Mouse (Mus musculus) MEL (cell line): ENCODE results near the gene Dach2. TPM values are rescaled to one million over a fixed set of nuclear protein-coding genes. Genes with fewer than 3 reads are reported as not detected.

Experiments used
- DNase-seq: peaks from one replicate; pipeline ENCODE4 v3.0.0; 2011; ENCODE audit warnings: low read depth, low spot score
- H3K27ac ChIP-seq: 2 replicates; pipeline ENCODE4 v1.5.1; 2012; ENCODE audit warnings: low read depth, mild to moderate bottlenecking, control low read depth, low read length, moderate library complexity; ENCODE audit not compliant: control insufficient read depth
- H3K27me3 ChIP-seq, 2 experiments: fragments of 150-350 bp in 1 of 2; sonication (generic) in 1 of 2; 2 replicates each; pipeline ENCODE4 v1.6.1; 2012; ENCODE audit warnings: low read length in 2 of 2, mild to moderate bottlenecking in 2 of 2, improper control_type of control experiment in 1 of 2, moderate library complexity in 1 of 2; ENCODE audit not compliant: insufficient read depth in 2 of 2, control insufficient read depth in 1 of 2
- H3K36me3 ChIP-seq, 2 experiments: 2 replicates each; pipeline ENCODE4 v1.6.1; 2012 to 2014; ENCODE audit warnings: low read length in 2 of 2, improper control_type of control experiment in 1 of 2, inconsistent platforms in 1 of 2, mild to moderate bottlenecking in 1 of 2; ENCODE audit not compliant: insufficient read depth in 2 of 2, control insufficient read depth in 1 of 2
- H3K4me1 ChIP-seq, 2 experiments: fragments of 150-350 bp in 1 of 2; sonication (generic) in 1 of 2; 2 replicates each; pipeline ENCODE4 v1.6.1; 2012; ENCODE audit warnings: low read length in 2 of 2, improper control_type of control experiment in 1 of 2, mild to moderate bottlenecking in 1 of 2; ENCODE audit not compliant: insufficient read depth in 2 of 2, control insufficient read depth in 1 of 2
- H3K4me3 ChIP-seq, 2 experiments: fragments of 150-350 bp in 1 of 2; sonication (generic) in 1 of 2; 2 replicates each; pipeline ENCODE4 v1.5.1; 2012; ENCODE audit warnings: low read depth in 2 of 2, low read length in 2 of 2, mild to moderate bottlenecking in 2 of 2, moderate library complexity in 2 of 2, control low read depth in 1 of 2, improper control_type of control experiment in 1 of 2; ENCODE audit not compliant: control insufficient read depth in 1 of 2, insufficient read depth in 1 of 2
- H3K79me2 ChIP-seq: 2 replicates; pipeline ENCODE4 v1.6.1; 2012; ENCODE audit warnings: mild to moderate bottlenecking, low read length, moderate library complexity; ENCODE audit not compliant: control insufficient read depth, poor library complexity, insufficient read depth
- H3K9ac ChIP-seq: 2 replicates; pipeline ENCODE4 v1.6.1; 2012; ENCODE audit warnings: low read depth, mild to moderate bottlenecking, control low read depth, low read length, moderate library complexity; ENCODE audit not compliant: control insufficient read depth, poor library complexity, severe bottlenecking
- H3K9me3 ChIP-seq: fragments of 150-350 bp; sonication (generic); replicated peaks from 2 replicates; pipeline ENCODE4 v1.6.1; 2012; ENCODE audit warnings: mild to moderate bottlenecking, low read length, improper control_type of control experiment, moderate library complexity; ENCODE audit not compliant: insufficient read depth
- CHD1 ChIP-seq: IDR thresholded peaks from 2 replicates; pipeline ENCODE4 v1.6.1; 2012; ENCODE audit warnings: low read depth, mild to moderate bottlenecking, inconsistent platforms, low read length, improper control_type of control experiment
- ELF1 ChIP-seq: IDR thresholded peaks from 2 replicates; pipeline ENCODE4 v1.6.1; 2014; ENCODE audit warnings: low read depth, mild to moderate bottlenecking, inconsistent platforms, low read length, improper control_type of control experiment, moderate library complexity
- EP300 ChIP-seq, 2 experiments: IDR thresholded peaks; 2 replicates each; pipeline ENCODE4 v1.6.1; 2011; ENCODE audit warnings: improper control_type of control experiment in 2 of 2, low read length in 2 of 2, low read depth in 1 of 2, mild to moderate bottlenecking in 1 of 2
- GABPA ChIP-seq: IDR thresholded peaks from 2 replicates; pipeline ENCODE4 v1.6.1; 2012; ENCODE audit warnings: low read depth, mild to moderate bottlenecking, inconsistent platforms, low read length, improper control_type of control experiment, moderate library complexity
- GATA1 ChIP-seq: IDR thresholded peaks from 2 replicates; pipeline ENCODE4 v1.6.1; 2011; ENCODE audit warnings: low read depth, low read length, improper control_type of control experiment
- HCFC1 ChIP-seq: IDR thresholded peaks from 2 replicates; pipeline ENCODE4 v1.6.1; 2012; ENCODE audit warnings: low read depth, mild to moderate bottlenecking, inconsistent platforms, low read length, improper control_type of control experiment, moderate library complexity
- MAFK ChIP-seq: IDR thresholded peaks from 2 replicates; pipeline ENCODE4 v1.6.1; 2011; ENCODE audit warnings: low read depth, mild to moderate bottlenecking, low read length, improper control_type of control experiment, borderline replicate concordance
- MXI1 ChIP-seq: IDR thresholded peaks from 2 replicates; pipeline ENCODE4 v1.6.1; 2011; ENCODE audit warnings: mild to moderate bottlenecking, low read depth, low read length, improper control_type of control experiment
- MYC ChIP-seq: IDR thresholded peaks from 2 replicates; pipeline ENCODE4 v1.6.1; 2011; ENCODE audit warnings: low read depth, mild to moderate bottlenecking, low read length, improper control_type of control experiment, moderate library complexity
- NELFE ChIP-seq: IDR thresholded peaks from 2 replicates; pipeline ENCODE4 v1.6.1; 2011; ENCODE audit warnings: low read depth, low read length, improper control_type of control experiment
- NRF1 ChIP-seq: IDR thresholded peaks from 2 replicates; pipeline ENCODE4 v1.6.1; 2014; ENCODE audit warnings: low read depth, mild to moderate bottlenecking, inconsistent platforms, low read length, improper control_type of control experiment, moderate library complexity; ENCODE audit not compliant: poor library complexity, insufficient read depth, severe bottlenecking
- POLR2A ChIP-seq, 2 experiments: IDR thresholded peaks; 2 replicates each; pipeline ENCODE4 v1.6.1; 2011 to 2012; ENCODE audit warnings: low read length in 2 of 2, mild to moderate bottlenecking in 2 of 2, control low read depth in 1 of 2, improper control_type of control experiment in 1 of 2, low read depth in 1 of 2, moderate library complexity in 1 of 2; ENCODE audit not compliant: control insufficient read depth in 1 of 2, insufficient read depth in 1 of 2, poor library complexity in 1 of 2
- RAD21 ChIP-seq: IDR thresholded peaks from 2 replicates; pipeline ENCODE4 v1.6.1; 2011; ENCODE audit warnings: mild to moderate bottlenecking, low read depth, low read length, improper control_type of control experiment
- SIN3A ChIP-seq: IDR thresholded peaks from 2 replicates; pipeline ENCODE4 v1.6.1; 2012; ENCODE audit warnings: low read length, improper control_type of control experiment, inconsistent platforms
- SMC3 ChIP-seq: IDR thresholded peaks from 2 replicates; pipeline ENCODE4 v1.6.1; 2011; ENCODE audit warnings: low read depth, low read length, improper control_type of control experiment
- TAL1 ChIP-seq: IDR thresholded peaks from 2 replicates; pipeline ENCODE4 v1.6.1; 2012; ENCODE audit warnings: mild to moderate bottlenecking, inconsistent platforms, low read length, moderate library complexity, mixed read lengths
- TBP ChIP-seq: IDR thresholded peaks from 2 replicates; pipeline ENCODE4 v1.8.0; 2011; ENCODE audit warnings: low read depth, low read length, improper control_type of control experiment
- TCF12 ChIP-seq: IDR thresholded peaks from 2 replicates; pipeline ENCODE4 v1.6.1; 2014; ENCODE audit warnings: low read depth, mild to moderate bottlenecking, inconsistent platforms, low read length, improper control_type of control experiment, moderate library complexity
- ZKSCAN1 ChIP-seq: IDR thresholded peaks from 2 replicates; pipeline ENCODE4 v1.6.1; 2012; ENCODE audit warnings: low read depth, mild to moderate bottlenecking, inconsistent platforms, low read length, improper control_type of control experiment, moderate library complexity
- ZMIZ1 ChIP-seq: IDR thresholded peaks from 2 replicates; pipeline ENCODE4 v1.6.1; 2012; ENCODE audit warnings: low read depth, mild to moderate bottlenecking, inconsistent platforms, low read length, improper control_type of control experiment, moderate library complexity
- ZNF384 ChIP-seq: IDR thresholded peaks from 2 replicates; pipeline ENCODE4 v1.6.1; 2012; ENCODE audit warnings: low read depth, mild to moderate bottlenecking, inconsistent platforms, low read length, improper control_type of control experiment
- polyA plus RNA-seq, 2 experiments: library from polyadenylated mRNA; stranded (reverse) in 1 of 2; unstranded in 1 of 2; fragments of >175 nt in 1 of 2; fragments of >200 nt in 1 of 2; gene quantifications; 2 replicates each; pipeline versions ENCODE4 v1.2.1 to v1.2.4; 2012; ENCODE audit warnings: low replicate concordance in 2 of 2, low read depth in 1 of 2; ENCODE audit not compliant: insufficient read length in 2 of 2, insufficient read depth in 1 of 2, missing spikeins in 1 of 2
- total RNA-seq: library from RNA; depleted of rRNA; stranded (reverse); fragments of 300-350 nt; gene quantifications from 2 replicates; pipeline ENCODE4 v1.2.3, GENCODE M21; 2012

Gene Dach2
- total and polyA plus RNA-seq, 3 experiments, result 0.04 TPM; not detected in 2

DNA sequence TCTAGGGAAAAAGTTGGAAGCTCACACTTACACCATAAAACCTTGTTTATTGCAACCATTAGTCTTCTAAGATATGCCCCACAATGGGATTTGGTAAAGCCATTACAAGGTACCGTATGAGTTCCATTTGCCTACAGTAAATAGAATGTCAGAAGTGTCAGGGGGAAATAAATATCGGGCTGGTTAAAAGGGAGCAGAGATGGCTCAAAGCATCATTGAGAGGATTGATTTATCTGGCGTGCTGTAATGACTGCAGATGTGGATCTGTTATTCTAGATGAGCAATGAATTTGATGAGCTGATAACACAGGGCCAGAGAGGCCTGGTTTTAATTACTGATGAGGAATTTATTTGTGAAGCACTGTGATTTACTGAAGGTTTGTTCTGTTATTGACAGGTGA, 40.8 kb downstream of the Dach2 start:
- no peaks in the 10 kb centered on the region for H3K36me3 ChIP-seq
- no peak overlapping the region for H3K27ac ChIP-seq
- no peaks in the 10 kb centered on the region for H3K27me3 ChIP-seq
- no peaks in the 10 kb centered on the region for H3K79me2 ChIP-seq
- DNase-seq, result no peak
- H3K9ac ChIP-seq, result no peak overlapping the region
- no peaks in the 10 kb centered on the region for H3K9me3 ChIP-seq
- H3K4me3 ChIP-seq, result no peak overlapping the region
- TF ChIP-seq MYC (no peak), ELF1 (no peak), SMC3 (no peak), SIN3A (no peak), GATA1 (no peak), GABPA (no peak)
- H3K4me1 ChIP-seq, result no peaks in the 10 kb centered on the region

DNA sequence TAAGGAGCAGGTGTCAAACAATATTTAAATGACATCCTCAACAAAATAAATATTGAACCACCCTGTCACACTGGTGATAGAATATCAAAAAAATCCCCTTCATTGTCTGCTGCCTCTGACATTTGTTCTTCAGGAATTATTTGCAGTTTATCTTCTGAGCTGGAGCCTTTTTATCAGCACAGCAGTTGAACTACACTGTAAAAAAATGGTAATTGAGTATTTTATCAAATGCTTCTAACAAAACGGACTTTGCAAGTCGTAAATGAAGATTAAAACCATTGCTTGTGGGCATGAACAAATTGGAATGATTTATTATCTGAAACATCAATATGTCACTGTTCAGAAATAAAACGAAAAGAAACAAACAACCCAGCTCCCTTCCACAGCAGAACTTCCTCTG, 97.1 kb downstream of the Dach2 start:
- DNase-seq, result peak; percentile 13
- Histone ChIP-seq H3K36me3 (no peaks in the 10 kb centered on the region; a peak in 1 of 4 replicates), H3K9ac (no peak overlapping the region), H3K9me3 (no peaks in the 10 kb centered on the region), H3K27me3 (no peaks in the 10 kb centered on the region), H3K27ac (no peak overlapping the region), H3K4me3 (peak overlapping the region in 1 of 2 experiments; percentile 45; a peak in 1 of 4 replicates), H3K4me1 (peaks cover 0 to 10% of the 10 kb centered on the region in 2 experiments; a peak in 3 of 4 replicates), H3K79me2 (no peaks in the 10 kb centered on the region)
- TF ChIP-seq TBP (no peak), TCF12 (no peak), MXI1 (no peak), EP300 (IDR thresholded peaks at IDR 0.05; ENCODE audit: low read depth in 1 of 2, low read length in 2 of 2) (peak in 1 of 2 experiments; percentile 62; a peak in 1 of 4 replicates), ZKSCAN1 (no peak), SIN3A (no peak), ZMIZ1 (no peak), ZNF384 (peak; percentile 62)

DNA sequence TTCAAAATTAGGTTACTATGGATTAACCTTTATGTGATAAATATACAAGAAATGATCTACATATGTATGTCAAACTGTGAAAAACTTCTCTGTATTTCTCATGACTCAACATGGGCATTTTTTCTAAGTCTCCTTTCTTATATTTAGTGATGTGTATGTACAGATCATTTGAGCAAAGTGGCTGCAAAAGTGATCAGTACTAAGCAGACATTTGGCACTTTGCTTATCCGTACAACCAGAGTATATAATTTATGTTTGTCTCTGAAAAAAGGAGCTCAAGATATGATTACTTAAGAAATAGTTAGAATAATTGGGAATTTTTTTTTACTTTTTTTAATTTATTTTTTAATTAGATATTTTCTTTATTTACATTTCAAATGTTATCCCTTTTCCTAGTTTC, 111.4 kb downstream of the Dach2 start:
- peaks cover 0 to 4% of the 10 kb centered on the region in 2 experiments; a peak in 2 of 4 replicates for H3K36me3 ChIP-seq

More for the DNA sequence above, 111.4 kb downstream of the Dach2 start:
- peaks cover 0 to 4% of the 10 kb centered on the region in 2 experiments; a peak in 1 of 4 replicates for H3K4me1 ChIP-seq
- peak; percentile 54 for DNase-seq
- no peaks in the 10 kb centered on the region for H3K79me2 ChIP-seq
- no peak overlapping the region for H3K27ac ChIP-seq
- no peak overlapping the region for H3K4me3 ChIP-seq
- H3K9me3 ChIP-seq, result no peaks in the 10 kb centered on the region
- TF ChIP-seq RAD21, result no peak
- peak; percentile 46 to 47 for TF ChIP-seq EP300 (IDR thresholded peaks at IDR 0.05; ENCODE audit: low read depth in 1 of 2, low read length in 2 of 2)
- TF ChIP-seq MAFK, result no peak
- no peak for TF ChIP-seq ZMIZ1
- TF ChIP-seq HCFC1, result no peak
- TF ChIP-seq TAL1, result peak; percentile 3; the same call in 1 of the 2 replicates
- TF ChIP-seq NELFE, result no peak
- no peak for TF ChIP-seq NRF1
- no peak for TF ChIP-seq CHD1
- TF ChIP-seq POLR2A (IDR thresholded peaks at IDR 0.05; ENCODE audit: control insufficient read depth in 1 of 2, insufficient read depth in 1 of 2, low read depth in 1 of 2, low read length in 2 of 2, poor library complexity in 1 of 2), result no peak
- TF ChIP-seq TCF12, result peak; percentile 71; the same call in 1 of the 2 replicates
- TF ChIP-seq, all 39 proteins: peak for 3
- H3K27me3 ChIP-seq, result no peaks in the 10 kb centered on the region
- no peak overlapping the region for H3K9ac ChIP-seq
